Mouse (Mus musculus): ENCODE data around the gene Ccr1l1. TPM values are rescaled to one million over a fixed set of nuclear protein-coding genes. Genes with fewer than 3 reads are reported as not detected.

Gene Ccr1l1
- polyA plus RNA-seq, 1 experiment from 2014 or later: not detected

DNA sequence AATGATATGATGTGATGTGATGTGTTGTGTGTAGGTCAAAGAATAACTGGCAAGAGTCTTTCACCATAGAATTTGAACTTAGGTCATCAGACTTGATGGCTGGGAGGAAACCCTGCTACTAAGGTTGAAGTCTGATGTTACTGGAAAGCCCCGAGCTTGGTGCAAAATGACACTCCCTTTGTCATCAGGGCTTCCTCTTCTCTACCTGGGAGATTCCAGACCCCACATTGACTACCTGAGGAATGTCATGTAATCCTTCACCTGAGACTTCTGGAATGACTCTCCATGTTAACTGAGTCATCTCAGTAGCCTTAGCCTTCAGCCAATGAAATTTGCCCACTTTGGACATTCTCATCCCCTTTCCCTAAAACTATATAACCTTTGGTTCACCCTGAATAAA is 38.0 kb downstream of the Ccr1l1 start:
- no peak for ATAC-seq (ENCODE audit: insufficient number of reproducible peaks, insufficient read depth, low FRiP score, low read depth)
- no peak overlapping the region for H3K4me3 ChIP-seq (ENCODE audit: control insufficient read depth in 1 of 2, insufficient read depth in 1 of 2, low read depth in 1 of 2, low read length in 2 of 2)
- H3K27me3 ChIP-seq (ENCODE audit: control insufficient read depth, insufficient read depth, low read length): no peaks in the 10 kb centered on the region
- no peak overlapping the region for H3K9ac ChIP-seq (ENCODE audit: low read length)
- WGBS: 41% methylated on average over 1 of the region's 1 CpGs
- no peaks in the 10 kb centered on the region for H3K36me3 ChIP-seq (ENCODE audit: control insufficient read depth, insufficient read depth, low read length)
- no peak overlapping the region for H3K27ac ChIP-seq (replicated peaks in 1 of 2; ENCODE audit: control insufficient read depth in 1 of 2, insufficient read depth in 1 of 2, low read depth in 2 of 2, low read length in 2 of 2)
- H3K4me2 ChIP-seq (ENCODE audit: low read length): no peak overlapping the region
- H3K4me1 ChIP-seq (ENCODE audit: control insufficient read depth in 2 of 2, insufficient read depth in 2 of 2, low read length in 2 of 2): no peaks in the 10 kb centered on the region; a peak in 1 of 4 replicates
- H3K9me3 ChIP-seq (ENCODE audit: control insufficient read depth, low read length): no peaks in the 10 kb centered on the region

- WGBS: 90% methylated on average over 2 of the region's 2 CpGs
- H3K4me2 ChIP-seq (ENCODE audit: low read length): no peak overlapping the region
- no peaks in the 10 kb centered on the region for H3K9me3 ChIP-seq (ENCODE audit: control insufficient read depth, low read length)
- H3K36me3 ChIP-seq (ENCODE audit: control insufficient read depth, insufficient read depth, low read length): no peaks in the 10 kb centered on the region
- H3K27ac ChIP-seq (replicated peaks in 1 of 2; ENCODE audit: control insufficient read depth in 1 of 2, insufficient read depth in 1 of 2, low read depth in 2 of 2, low read length in 2 of 2): no peak overlapping the region
- H3K4me3 ChIP-seq (ENCODE audit: control insufficient read depth in 1 of 2, insufficient read depth in 1 of 2, low read depth in 1 of 2, low read length in 2 of 2): no peak overlapping the region
- no peaks in the 10 kb centered on the region; a peak in 1 of 4 replicates for H3K4me1 ChIP-seq (ENCODE audit: control insufficient read depth in 2 of 2, insufficient read depth in 2 of 2, low read length in 2 of 2)
- H3K27me3 ChIP-seq (ENCODE audit: control insufficient read depth, insufficient read depth, low read length): no peaks in the 10 kb centered on the region
- ATAC-seq (ENCODE audit: insufficient number of reproducible peaks, insufficient read depth, low FRiP score, low read depth): no peak
- H3K9ac ChIP-seq (ENCODE audit: low read length): no peak overlapping the region
These were observed 40.2 kb downstream of the Ccr1l1 start for GRCm38 (mm10) chr9:123937989-123938388.

DNA sequence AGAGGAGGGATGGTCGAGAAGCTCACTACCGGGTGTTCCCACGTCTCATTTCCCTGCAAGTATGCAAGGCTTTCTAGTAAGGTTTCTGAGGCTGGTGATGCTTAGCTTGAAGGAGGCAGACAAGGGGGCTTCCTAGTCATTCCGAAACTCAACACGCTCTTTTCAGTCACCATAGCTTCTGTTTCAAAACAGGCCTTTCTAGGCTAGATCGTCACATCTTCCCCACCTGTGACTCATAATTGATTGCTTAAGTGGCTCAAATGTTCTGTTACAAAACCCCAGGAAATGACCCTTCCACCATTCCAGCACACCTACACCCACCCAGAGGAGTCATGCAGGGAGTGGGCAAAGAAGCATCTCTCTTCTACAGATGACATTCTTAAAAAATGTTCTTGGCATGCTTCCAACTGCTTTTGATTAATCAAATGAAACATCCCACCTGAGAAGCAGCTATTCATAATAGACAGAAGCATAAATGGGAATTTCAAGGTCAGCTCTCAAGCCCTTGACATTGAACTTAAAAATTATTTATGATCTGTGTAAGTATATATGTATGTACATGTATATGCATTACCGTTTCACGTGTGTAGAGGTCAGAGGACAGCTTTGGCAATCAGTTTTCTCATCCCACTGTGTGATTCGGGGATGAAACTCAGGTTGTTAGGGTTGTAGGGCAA is 41.5 kb downstream of the Ccr1l1 start:
- Histone ChIP-seq H3K36me3 (ENCODE audit: control insufficient read depth, insufficient read depth, low read length) (no peaks in the 10 kb centered on the region), H3K9ac (ENCODE audit: low read length) (no peak overlapping the region), H3K27me3 (ENCODE audit: control insufficient read depth, insufficient read depth, low read length) (no peaks in the 10 kb centered on the region), H3K27ac (replicated peaks in 1 of 2; ENCODE audit: control insufficient read depth in 1 of 2, insufficient read depth in 1 of 2, low read depth in 2 of 2, low read length in 2 of 2) (no peak overlapping the region), H3K4me2 (ENCODE audit: low read length) (no peak overlapping the region), H3K4me1 (ENCODE audit: control insufficient read depth in 2 of 2, insufficient read depth in 2 of 2, low read length in 2 of 2) (no peaks in the 10 kb centered on the region), H3K9me3 (ENCODE audit: control insufficient read depth, low read length) (no peaks in the 10 kb centered on the region), H3K4me3 (ENCODE audit: control insufficient read depth in 1 of 2, insufficient read depth in 1 of 2, low read depth in 1 of 2, low read length in 2 of 2) (no peak overlapping the region)
- ATAC-seq (ENCODE audit: insufficient number of reproducible peaks, insufficient read depth, low FRiP score, low read depth): no peak
- WGBS: 82% methylated on average over 9 of the region's 9 CpGs

- H3K36me3 ChIP-seq (ENCODE audit: control insufficient read depth, insufficient read depth, low read length): no peaks in the 10 kb centered on the region
- H3K9ac ChIP-seq (ENCODE audit: low read length): no peak overlapping the region
- ATAC-seq (ENCODE audit: insufficient number of reproducible peaks, insufficient read depth, low FRiP score, low read depth): no peak
- H3K4me2 ChIP-seq (ENCODE audit: low read length): no peak overlapping the region
- WGBS: 81% methylated on average over 5 of the region's 5 CpGs
- H3K4me3 ChIP-seq (ENCODE audit: control insufficient read depth in 1 of 2, insufficient read depth in 1 of 2, low read depth in 1 of 2, low read length in 2 of 2): no peak overlapping the region
- no peaks in the 10 kb centered on the region for H3K9me3 ChIP-seq (ENCODE audit: control insufficient read depth, low read length)
- no peaks in the 10 kb centered on the region for H3K4me1 ChIP-seq (ENCODE audit: control insufficient read depth in 2 of 2, insufficient read depth in 2 of 2, low read length in 2 of 2)
- no peaks in the 10 kb centered on the region for H3K27me3 ChIP-seq (ENCODE audit: control insufficient read depth, insufficient read depth, low read length)
- H3K27ac ChIP-seq (replicated peaks in 1 of 2; ENCODE audit: control insufficient read depth in 1 of 2, insufficient read depth in 1 of 2, low read depth in 2 of 2, low read length in 2 of 2): no peak overlapping the region
These were observed 42.4 kb downstream of the Ccr1l1 start for GRCm38 (mm10) chr9:123935776-123936175.

DNA sequence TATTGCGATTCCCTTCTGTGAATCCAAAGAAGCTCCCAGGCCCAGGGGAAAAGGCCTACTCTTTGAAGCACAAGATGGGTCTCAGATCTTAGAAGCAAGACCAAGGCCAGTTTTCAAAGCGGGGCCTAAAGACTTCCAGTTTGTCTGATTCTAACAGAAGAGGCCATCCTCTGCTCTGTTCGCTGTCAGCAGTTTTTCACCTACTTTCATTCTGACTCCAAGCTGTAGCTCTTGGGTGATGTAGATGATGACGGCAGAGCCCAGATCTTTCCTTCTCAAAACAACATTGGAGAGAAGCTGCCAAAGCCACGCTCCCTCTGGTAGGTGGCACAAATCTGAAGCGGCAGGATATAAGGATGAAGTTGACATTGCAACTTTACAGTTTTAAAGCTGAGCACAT is 42.9 kb downstream of the Ccr1l1 start:
- no peaks in the 10 kb centered on the region for H3K27me3 ChIP-seq (ENCODE audit: control insufficient read depth, insufficient read depth, low read length)
- no peak overlapping the region for H3K4me2 ChIP-seq (ENCODE audit: low read length)
- no peaks in the 10 kb centered on the region for H3K36me3 ChIP-seq (ENCODE audit: control insufficient read depth, insufficient read depth, low read length)
- no peak overlapping the region for H3K9ac ChIP-seq (ENCODE audit: low read length)
- no peak for ATAC-seq (ENCODE audit: insufficient number of reproducible peaks, insufficient read depth, low FRiP score, low read depth)
- no peak overlapping the region for H3K27ac ChIP-seq (replicated peaks in 1 of 2; ENCODE audit: control insufficient read depth in 1 of 2, insufficient read depth in 1 of 2, low read depth in 2 of 2, low read length in 2 of 2)
- 85% methylated on average over 6 of the region's 6 CpGs for WGBS
- H3K4me3 ChIP-seq (ENCODE audit: control insufficient read depth in 1 of 2, insufficient read depth in 1 of 2, low read depth in 1 of 2, low read length in 2 of 2): no peak overlapping the region
- H3K9me3 ChIP-seq (ENCODE audit: control insufficient read depth, low read length): no peaks in the 10 kb centered on the region
- no peaks in the 10 kb centered on the region for H3K4me1 ChIP-seq (ENCODE audit: control insufficient read depth in 2 of 2, insufficient read depth in 2 of 2, low read length in 2 of 2)

DNA sequence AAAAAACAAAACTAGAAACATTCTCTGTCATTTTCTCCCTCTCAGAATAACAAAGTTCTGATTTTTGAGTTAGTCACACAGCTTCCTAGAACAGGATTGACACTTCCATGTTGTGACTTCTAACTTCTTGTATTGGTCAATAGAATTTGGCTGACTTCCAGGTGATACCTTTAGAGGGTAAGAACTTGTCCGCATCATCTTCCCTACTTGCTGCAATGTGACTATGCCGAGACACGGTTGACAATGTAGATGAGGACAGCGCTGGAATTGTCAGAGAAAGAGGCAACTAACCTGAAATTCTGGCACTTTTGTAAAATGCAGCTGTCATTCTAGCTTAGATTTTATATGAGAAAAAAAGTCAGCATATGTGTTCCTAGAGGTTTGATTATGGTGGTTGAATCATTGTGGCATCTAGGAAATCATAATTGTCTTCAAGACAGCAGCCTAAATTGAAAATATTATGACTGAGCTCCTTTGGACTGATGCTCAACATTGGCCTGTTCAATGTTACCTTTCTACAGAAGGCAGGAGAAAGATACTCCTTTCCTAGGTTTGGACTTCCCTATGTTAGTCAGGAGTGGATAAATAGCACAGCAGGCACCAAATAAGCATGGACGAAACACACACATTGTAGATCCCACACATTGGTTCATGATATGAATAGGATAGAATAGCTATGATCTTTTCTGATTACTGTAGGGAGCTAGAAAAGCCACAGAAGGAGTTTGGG is 44.3 kb downstream of the Ccr1l1 start:
- no peak for ATAC-seq (ENCODE audit: insufficient number of reproducible peaks, insufficient read depth, low FRiP score, low read depth)
- Histone ChIP-seq H3K4me1 (ENCODE audit: control insufficient read depth in 2 of 2, insufficient read depth in 2 of 2, low read length in 2 of 2) (no peaks in the 10 kb centered on the region; a peak in 1 of 4 replicates), H3K4me2 (ENCODE audit: low read length) (no peak overlapping the region), H3K27me3 (ENCODE audit: control insufficient read depth, insufficient read depth, low read length) (no peaks in the 10 kb centered on the region), H3K9ac (ENCODE audit: low read length) (no peak overlapping the region), H3K27ac (replicated peaks in 1 of 2; ENCODE audit: control insufficient read depth in 1 of 2, insufficient read depth in 1 of 2, low read depth in 2 of 2, low read length in 2 of 2) (no peak overlapping the region), H3K4me3 (ENCODE audit: control insufficient read depth in 1 of 2, insufficient read depth in 1 of 2, low read depth in 1 of 2, low read length in 2 of 2) (no peak overlapping the region), H3K9me3 (ENCODE audit: control insufficient read depth, low read length) (no peaks in the 10 kb centered on the region), H3K36me3 (ENCODE audit: control insufficient read depth, insufficient read depth, low read length) (no peaks in the 10 kb centered on the region)
- 88% methylated on average over 5 of the region's 5 CpGs for WGBS

- H3K9me3 ChIP-seq (ENCODE audit: control insufficient read depth, low read length): no peaks in the 10 kb centered on the region
- H3K27ac ChIP-seq (replicated peaks in 1 of 2; ENCODE audit: control insufficient read depth in 1 of 2, insufficient read depth in 1 of 2, low read depth in 2 of 2, low read length in 2 of 2): no peak overlapping the region
- no peaks in the 10 kb centered on the region for H3K27me3 ChIP-seq (ENCODE audit: control insufficient read depth, insufficient read depth, low read length)
- WGBS: 87% methylated on average over 19 of the region's 19 CpGs
- no peak overlapping the region for H3K9ac ChIP-seq (ENCODE audit: low read length)
- H3K36me3 ChIP-seq (ENCODE audit: control insufficient read depth, insufficient read depth, low read length): no peaks in the 10 kb centered on the region
- peaks cover 0 to 4% of the 10 kb centered on the region in 2 experiments; a peak in 1 of 4 replicates for H3K4me1 ChIP-seq (ENCODE audit: control insufficient read depth in 2 of 2, insufficient read depth in 2 of 2, low read length in 2 of 2)
- H3K4me3 ChIP-seq (ENCODE audit: control insufficient read depth in 1 of 2, insufficient read depth in 1 of 2, low read depth in 1 of 2, low read length in 2 of 2): no peak overlapping the region
- no peak for ATAC-seq (ENCODE audit: insufficient number of reproducible peaks, insufficient read depth, low FRiP score, low read depth)
- H3K4me2 ChIP-seq (ENCODE audit: low read length): no peak overlapping the region
These were observed 45.1 kb downstream of the Ccr1l1 start for GRCm38 (mm10) chr9:123932911-123933675.
